Mouse (Mus musculus): ENCODE measurements at regions not wholly inside any gene's neighbourhood (a gene's known extent, or its start where the extent isn't known, plus 50 kb on each side); places are given as distances from the start of the nearest gene placed in this dataset.

DNA sequence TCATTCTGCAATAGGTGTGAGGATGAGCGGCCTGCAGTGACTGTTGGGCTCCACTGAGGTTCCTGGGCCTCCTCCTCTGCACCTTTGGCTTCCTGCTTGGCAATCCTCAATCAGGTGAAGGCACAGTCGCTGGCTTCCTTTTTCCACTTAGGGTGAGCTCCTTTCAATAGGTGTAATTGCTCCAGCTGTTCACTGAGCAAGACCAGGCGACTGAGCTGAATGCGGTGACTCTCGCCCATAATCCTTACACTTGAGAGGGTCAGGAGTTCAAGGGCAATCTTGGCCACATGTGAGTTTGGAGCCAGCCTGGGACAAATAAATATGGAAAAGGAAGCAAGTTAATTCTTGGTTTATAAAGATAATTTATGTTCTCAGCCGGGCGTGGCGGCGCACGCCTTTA is 76.1 kb upstream of the Epcam start:
- TF ChIP-seq POLR2A (IDR thresholded peaks at IDR 0.05; ENCODE audit: borderline replicate concordance, extremely low read depth, low read depth, low read length): no peak
- TF ChIP-seq CTCF (IDR thresholded peaks at IDR 0.05; ENCODE audit: insufficient read depth, low read length): no peak
- DNase-seq: no peak
- Histone ChIP-seq H3K4me1 (ENCODE audit: control insufficient read depth, insufficient read depth, low read length) (no peaks in the 10 kb centered on the region), H3K4me3 (replicated peaks; ENCODE audit: extremely low read depth, low read depth, low read length) (no peak overlapping the region)
- 89% methylated on average over 10 of the region's 10 CpGs for WGBS

DNA sequence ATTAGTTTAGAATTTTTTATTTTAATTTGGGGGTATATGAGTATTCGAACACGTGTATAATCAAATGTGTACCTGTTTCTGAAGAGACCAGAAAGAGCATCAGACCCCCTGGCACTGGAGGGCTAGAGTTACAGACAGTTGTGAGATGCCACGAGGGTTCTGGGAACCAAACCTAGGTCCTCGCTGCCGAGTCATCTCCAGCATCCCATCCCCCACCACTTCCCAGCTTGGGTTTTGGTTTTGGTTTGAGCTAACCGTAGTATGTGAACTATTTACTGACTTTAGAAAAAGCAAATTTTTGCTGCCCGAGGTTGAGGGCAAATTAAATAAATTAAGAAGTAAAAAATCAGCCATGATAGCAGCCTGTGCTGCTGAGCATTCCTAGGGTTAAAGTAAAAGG is 74.9 kb upstream of the Epcam start:
- no peak for TF ChIP-seq POLR2A (IDR thresholded peaks at IDR 0.05; ENCODE audit: borderline replicate concordance, extremely low read depth, low read depth, low read length)
- TF ChIP-seq CTCF (IDR thresholded peaks at IDR 0.05; ENCODE audit: insufficient read depth, low read length): no peak
- WGBS: 73% methylated on average over 7 of the region's 7 CpGs
- DNase-seq: no peak
- Histone ChIP-seq H3K4me1 (ENCODE audit: control insufficient read depth, insufficient read depth, low read length) (no peaks in the 10 kb centered on the region), H3K4me3 (replicated peaks; ENCODE audit: extremely low read depth, low read depth, low read length) (no peak overlapping the region)

DNA sequence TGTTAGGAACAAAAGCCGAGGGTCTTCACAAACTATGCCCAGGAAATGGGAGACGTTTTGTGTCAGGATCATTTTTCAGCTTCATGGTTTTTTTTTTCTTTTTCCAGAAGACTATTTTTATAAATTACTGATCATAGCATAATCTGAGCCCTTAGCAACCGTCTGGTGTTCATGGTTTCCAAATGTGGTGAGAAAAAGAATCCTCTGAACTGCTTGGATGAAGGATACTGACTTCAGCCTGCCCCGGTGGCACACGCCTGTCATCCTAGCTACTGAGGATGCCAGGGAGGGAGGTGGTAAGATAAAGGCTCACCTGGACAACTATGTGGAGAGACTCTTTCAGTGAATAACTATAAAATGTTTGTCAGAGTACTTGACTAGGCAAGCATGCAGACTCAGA is 72.4 kb upstream of the Epcam start:
- TF ChIP-seq CTCF (IDR thresholded peaks at IDR 0.05; ENCODE audit: insufficient read depth, low read length) (no peak), POLR2A (IDR thresholded peaks at IDR 0.05; ENCODE audit: borderline replicate concordance, extremely low read depth, low read depth, low read length) (no peak)
- WGBS: 54% methylated on average over 5 of the region's 5 CpGs
- DNase-seq: no peak
- Histone ChIP-seq H3K4me3 (replicated peaks; ENCODE audit: extremely low read depth, low read depth, low read length) (no peak overlapping the region), H3K4me1 (ENCODE audit: control insufficient read depth, insufficient read depth, low read length) (no peaks in the 10 kb centered on the region)

DNA sequence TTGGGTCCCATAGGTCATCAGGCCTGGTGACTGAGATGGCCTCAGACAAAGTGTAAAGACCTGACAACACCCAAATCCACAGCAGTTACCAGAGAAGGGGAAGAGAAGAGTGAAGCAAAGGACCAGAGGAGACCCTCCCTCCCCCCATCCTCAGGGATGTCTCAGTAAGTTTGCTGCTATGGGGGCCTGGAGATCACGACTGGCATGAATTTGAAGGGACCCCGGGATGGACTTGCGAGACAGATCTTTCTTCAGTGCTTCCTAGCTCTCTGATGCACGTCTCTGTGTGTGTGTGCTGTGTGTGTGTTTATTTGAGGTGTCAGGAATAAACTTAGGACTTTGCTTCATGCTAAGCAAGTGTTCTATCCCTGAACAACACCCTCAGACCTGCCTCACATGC is 70.1 kb upstream of the Epcam start:
- Histone ChIP-seq H3K4me1 (ENCODE audit: control insufficient read depth, insufficient read depth, low read length) (no peaks in the 10 kb centered on the region), H3K4me3 (replicated peaks; ENCODE audit: extremely low read depth, low read depth, low read length) (no peak overlapping the region)
- DNase-seq: no peak
- no peak for TF ChIP-seq CTCF (IDR thresholded peaks at IDR 0.05; ENCODE audit: insufficient read depth, low read length)
- TF ChIP-seq POLR2A (IDR thresholded peaks at IDR 0.05; ENCODE audit: borderline replicate concordance, extremely low read depth, low read depth, low read length): no peak
- WGBS: 88% methylated on average over 4 of the region's 4 CpGs

GRCm38 (mm10) chr17:87566296-87566695 is 69.5 kb upstream of the Epcam start:
- no peak for TF ChIP-seq POLR2A (IDR thresholded peaks at IDR 0.05; ENCODE audit: borderline replicate concordance, extremely low read depth, low read depth, low read length)
- TF ChIP-seq CTCF (IDR thresholded peaks at IDR 0.05; ENCODE audit: insufficient read depth, low read length): no peak
- no peak overlapping the region for H3K4me3 ChIP-seq (replicated peaks; ENCODE audit: extremely low read depth, low read depth, low read length)
- DNase-seq: no peak
- 73% methylated on average over 3 of the region's 3 CpGs for WGBS
- peaks cover 1% of the 10 kb centered on the region; the same call in 1 of the 2 replicates for H3K4me1 ChIP-seq (ENCODE audit: control insufficient read depth, insufficient read depth, low read length)

DNA sequence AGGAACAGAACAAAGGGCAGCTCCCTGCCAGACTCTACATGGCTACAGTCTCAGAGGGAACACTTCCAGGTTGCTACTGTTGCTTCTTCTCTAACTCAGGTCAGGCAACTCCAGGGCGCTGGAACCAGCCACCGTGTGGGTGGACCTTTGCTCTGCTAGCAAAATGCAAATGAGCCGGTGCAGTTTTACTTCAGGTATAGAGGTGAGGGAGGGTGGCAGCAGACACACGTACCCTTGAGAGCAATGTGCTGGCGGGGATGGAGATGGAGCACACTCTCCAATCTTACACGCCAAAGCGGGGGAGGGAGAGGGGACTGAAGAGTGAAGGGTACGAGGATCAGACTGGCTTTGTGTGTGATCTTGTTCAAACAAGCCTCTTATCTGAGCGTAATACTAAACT is 68.8 kb upstream of the Epcam start:
- WGBS: 39% methylated on average over 9 of the region's 9 CpGs
- Histone ChIP-seq H3K4me3 (replicated peaks; ENCODE audit: extremely low read depth, low read depth, low read length) (no peak overlapping the region), H3K4me1 (ENCODE audit: control insufficient read depth, insufficient read depth, low read length) (peaks cover 3% of the 10 kb centered on the region; the same call in 1 of the 2 replicates)
- DNase-seq: no peak
- TF ChIP-seq CTCF (IDR thresholded peaks at IDR 0.05; ENCODE audit: insufficient read depth, low read length) (no peak), POLR2A (IDR thresholded peaks at IDR 0.05; ENCODE audit: borderline replicate concordance, extremely low read depth, low read depth, low read length) (no peak)

GRCm38 (mm10) chr17:87567475-87567874 is 68.3 kb upstream of the Epcam start:
- TF ChIP-seq CTCF (IDR thresholded peaks at IDR 0.05; ENCODE audit: insufficient read depth, low read length): no peak
- no peak for TF ChIP-seq POLR2A (IDR thresholded peaks at IDR 0.05; ENCODE audit: borderline replicate concordance, extremely low read depth, low read depth, low read length)
- H3K4me1 ChIP-seq (ENCODE audit: control insufficient read depth, insufficient read depth, low read length): peaks cover 3% of the 10 kb centered on the region; the same call in 1 of the 2 replicates
- H3K4me3 ChIP-seq (replicated peaks; ENCODE audit: extremely low read depth, low read depth, low read length): no peak overlapping the region
- no peak for DNase-seq
- 29% methylated on average over 2 of the region's 2 CpGs for WGBS

DNA sequence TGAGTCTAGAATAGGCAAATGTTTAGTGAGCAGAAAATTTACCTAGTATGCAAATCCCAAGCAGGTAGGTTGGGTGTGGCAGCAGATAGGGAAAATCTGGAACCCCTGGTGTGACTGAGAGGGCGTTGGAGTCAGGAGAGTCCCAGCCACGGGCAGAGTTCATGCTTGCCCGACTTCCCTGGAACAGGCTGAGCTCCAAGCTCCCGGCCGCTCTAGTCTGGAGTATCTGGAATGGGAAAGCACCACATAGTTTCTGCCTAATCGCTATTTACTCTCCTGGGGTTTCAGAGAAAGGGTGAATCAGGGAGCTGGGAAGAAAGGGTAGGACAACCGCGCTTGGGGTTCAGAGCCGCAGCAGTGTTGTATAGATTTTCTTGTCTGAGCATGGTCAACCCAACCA is 65.8 kb upstream of the Epcam start:
- TF ChIP-seq CTCF (IDR thresholded peaks at IDR 0.05; ENCODE audit: insufficient read depth, low read length): no peak
- no peak for TF ChIP-seq POLR2A (IDR thresholded peaks at IDR 0.05; ENCODE audit: borderline replicate concordance, extremely low read depth, low read depth, low read length)
- H3K4me1 ChIP-seq (ENCODE audit: control insufficient read depth, insufficient read depth, low read length): peaks cover 3% of the 10 kb centered on the region; the same call in 1 of the 2 replicates
- WGBS: 64% methylated on average over 9 of the region's 9 CpGs
- DNase-seq: no peak
- H3K4me3 ChIP-seq (replicated peaks; ENCODE audit: extremely low read depth, low read depth, low read length): no peak overlapping the region

GRCm38 (mm10) chr17:87570676-87571344 is 65.0 kb upstream of the Epcam start:
- TF ChIP-seq POLR2A (IDR thresholded peaks at IDR 0.05; ENCODE audit: borderline replicate concordance, extremely low read depth, low read depth, low read length) (no peak), CTCF (IDR thresholded peaks at IDR 0.05; ENCODE audit: insufficient read depth, low read length) (no peak)
- DNase-seq: no peak
- WGBS: 68% methylated on average over 18 of the region's 18 CpGs
- Histone ChIP-seq H3K4me3 (replicated peaks; ENCODE audit: extremely low read depth, low read depth, low read length) (no peak overlapping the region), H3K4me1 (ENCODE audit: control insufficient read depth, insufficient read depth, low read length) (peaks cover 3% of the 10 kb centered on the region; the same call in 1 of the 2 replicates)

DNA sequence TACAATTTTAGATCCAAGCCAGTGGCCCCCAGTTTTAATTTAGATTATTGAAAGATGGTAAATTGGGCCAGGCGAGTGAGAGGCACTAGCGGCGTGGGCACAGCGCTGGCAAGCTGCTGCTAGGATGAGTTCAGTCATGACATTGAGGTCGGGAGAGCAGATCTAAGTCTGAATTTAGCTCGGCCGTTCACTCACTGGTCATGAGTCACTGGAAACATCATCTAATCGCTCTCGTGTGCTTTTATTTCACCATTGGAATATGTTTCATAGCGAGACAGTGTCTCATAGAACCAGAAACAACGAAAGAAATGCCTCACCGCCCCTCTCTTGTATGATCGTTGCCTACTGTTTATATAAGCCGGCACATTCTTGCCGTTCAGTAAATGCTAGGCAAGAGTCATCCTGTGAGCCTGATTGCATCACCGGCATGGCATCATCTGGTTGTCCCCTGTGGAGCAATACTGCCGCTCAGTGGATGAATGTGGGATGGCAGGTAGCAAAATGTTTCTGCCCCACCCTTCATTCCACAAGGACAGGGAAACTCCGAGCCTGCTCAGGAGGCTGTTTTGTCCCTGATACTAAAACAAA is 64.3 kb upstream of the Epcam start:
- no peak overlapping the region for H3K4me3 ChIP-seq (replicated peaks; ENCODE audit: extremely low read depth, low read depth, low read length)
- WGBS: 10% methylated on average over 18 of the region's 18 CpGs
- TF ChIP-seq POLR2A (IDR thresholded peaks at IDR 0.05; ENCODE audit: borderline replicate concordance, extremely low read depth, low read depth, low read length) (no peak), CTCF (IDR thresholded peaks at IDR 0.05; ENCODE audit: insufficient read depth, low read length) (peak; percentile 100)
- H3K4me1 ChIP-seq (ENCODE audit: control insufficient read depth, insufficient read depth, low read length): peaks cover 3% of the 10 kb centered on the region; the same call in 1 of the 2 replicates
- peak; percentile 97 for DNase-seq
